Mouse (Mus musculus): ENCODE results near the gene Tmprss7. TPM values are rescaled to one million over a fixed set of nuclear protein-coding genes. Genes with fewer than 3 reads are reported as not detected.
A peak's percentile ranks its signal among the peaks of the same experiment; 100 is the strongest.

The Tmprss7 gene
- total and polyA plus RNA-seq, 3 experiments: not detected

- no peaks in the 10 kb centered on the region for H3K79me2 ChIP-seq (replicated peaks; ENCODE audit: control insufficient read depth, insufficient read depth, low read length)
- H3K4me1 ChIP-seq (ENCODE audit: control insufficient read depth, insufficient read depth, low read length): no peaks in the 10 kb centered on the region
- 78% methylated on average over 9 of the region's 9 CpGs for WGBS
- H3K36me3 ChIP-seq (ENCODE audit: control insufficient read depth, insufficient read depth, low read length): no peaks in the 10 kb centered on the region
- H3K27ac ChIP-seq: no peak overlapping the region
- H3K9ac ChIP-seq (ENCODE audit: low read depth, low read length): no peak overlapping the region
- DNase-seq: no peak
- no peak overlapping the region for H3K4me3 ChIP-seq
- intact Hi-C loops (cut with DNase I): no loop called here
- TF ChIP-seq EP300 (IDR thresholded peaks at IDR 0.05; ENCODE audit: insufficient read depth, low read depth, low read length) (no peak), POLR2A (IDR thresholded peaks at IDR 0.05; ENCODE audit: insufficient read depth, low read depth, low read length) (no peak), CTCF (IDR thresholded peaks at IDR 0.05) (no peak)
- H3K27me3 ChIP-seq (ENCODE audit: control insufficient read depth, insufficient read depth, low read length): no peaks in the 10 kb centered on the region
These were observed 2.1 kb upstream of the Tmprss7 start for GRCm38 (mm10) chr16:45695445-45696160.

- no peak for TF ChIP-seq EP300 (IDR thresholded peaks at IDR 0.05; ENCODE audit: insufficient read depth, low read depth, low read length)
- TF ChIP-seq CTCF (IDR thresholded peaks at IDR 0.05): no peak
- TF ChIP-seq POLR2A (IDR thresholded peaks at IDR 0.05; ENCODE audit: insufficient read depth, low read depth, low read length): no peak
- 64% methylated on average over 3 of the region's 3 CpGs for WGBS
- H3K9ac ChIP-seq (ENCODE audit: low read depth, low read length): no peak overlapping the region
- no peak overlapping the region for H3K27ac ChIP-seq
- DNase-seq: no peak
- H3K27me3 ChIP-seq (ENCODE audit: control insufficient read depth, insufficient read depth, low read length): no peaks in the 10 kb centered on the region
- no peaks in the 10 kb centered on the region for H3K79me2 ChIP-seq (replicated peaks; ENCODE audit: control insufficient read depth, insufficient read depth, low read length)
- no peak overlapping the region for H3K4me3 ChIP-seq
- H3K4me1 ChIP-seq (ENCODE audit: control insufficient read depth, insufficient read depth, low read length): no peaks in the 10 kb centered on the region
- intact Hi-C loops (cut with DNase I): no loop called here
- H3K36me3 ChIP-seq (ENCODE audit: control insufficient read depth, insufficient read depth, low read length): no peaks in the 10 kb centered on the region
These were observed 607 bp downstream of the Tmprss7 start for GRCm38 (mm10) chr16:45692851-45693250.

GRCm38 (mm10) chr16:45690178-45690577 is 3.3 kb downstream of the Tmprss7 start:
- WGBS: 38% methylated on average over 4 of the region's 4 CpGs
- TF ChIP-seq CTCF (IDR thresholded peaks at IDR 0.05) (no peak), POLR2A (IDR thresholded peaks at IDR 0.05; ENCODE audit: insufficient read depth, low read depth, low read length) (no peak), EP300 (IDR thresholded peaks at IDR 0.05; ENCODE audit: insufficient read depth, low read depth, low read length) (no peak)
- no peaks in the 10 kb centered on the region for H3K36me3 ChIP-seq (ENCODE audit: control insufficient read depth, insufficient read depth, low read length)
- H3K27me3 ChIP-seq (ENCODE audit: control insufficient read depth, insufficient read depth, low read length): no peaks in the 10 kb centered on the region
- no peak overlapping the region for H3K27ac ChIP-seq
- intact Hi-C loops (cut with DNase I): no loop called here
- H3K9ac ChIP-seq (ENCODE audit: low read depth, low read length): no peak overlapping the region
- no peak for DNase-seq
- H3K79me2 ChIP-seq (replicated peaks; ENCODE audit: control insufficient read depth, insufficient read depth, low read length): no peaks in the 10 kb centered on the region
- no peak overlapping the region for H3K4me3 ChIP-seq
- no peaks in the 10 kb centered on the region for H3K4me1 ChIP-seq (ENCODE audit: control insufficient read depth, insufficient read depth, low read length)

- WGBS: 79% methylated on average over 3 of the region's 3 CpGs
- no peak overlapping the region for H3K27ac ChIP-seq
- intact Hi-C loops (cut with DNase I): no loop called here
- no peaks in the 10 kb centered on the region for H3K27me3 ChIP-seq (ENCODE audit: control insufficient read depth, insufficient read depth, low read length)
- no peaks in the 10 kb centered on the region for H3K36me3 ChIP-seq (ENCODE audit: control insufficient read depth, insufficient read depth, low read length)
- no peak for TF ChIP-seq CTCF (IDR thresholded peaks at IDR 0.05)
- no peak for TF ChIP-seq EP300 (IDR thresholded peaks at IDR 0.05; ENCODE audit: insufficient read depth, low read depth, low read length)
- TF ChIP-seq POLR2A (IDR thresholded peaks at IDR 0.05; ENCODE audit: insufficient read depth, low read depth, low read length): no peak
- no peak overlapping the region for H3K9ac ChIP-seq (ENCODE audit: low read depth, low read length)
- no peaks in the 10 kb centered on the region for H3K79me2 ChIP-seq (replicated peaks; ENCODE audit: control insufficient read depth, insufficient read depth, low read length)
- DNase-seq: no peak
- no peak overlapping the region for H3K4me3 ChIP-seq
- no peaks in the 10 kb centered on the region for H3K4me1 ChIP-seq (ENCODE audit: control insufficient read depth, insufficient read depth, low read length)
These were observed 6.6 kb downstream of the Tmprss7 start for GRCm38 (mm10) chr16:45686833-45687232.

GRCm38 (mm10) chr16:45685295-45685694 is 8.2 kb downstream of the Tmprss7 start:
- no peak overlapping the region for H3K4me3 ChIP-seq
- no peak overlapping the region for H3K9ac ChIP-seq (ENCODE audit: low read depth, low read length)
- intact Hi-C loops (cut with DNase I): loop anchor here (1.0 to 2.0 kb wide), 2 partner anchors 282 to 337 kb away; no protein-coding TSS in a partner anchor
- no peak overlapping the region for H3K27ac ChIP-seq
- H3K36me3 ChIP-seq (ENCODE audit: control insufficient read depth, insufficient read depth, low read length): no peaks in the 10 kb centered on the region
- no peaks in the 10 kb centered on the region for H3K4me1 ChIP-seq (ENCODE audit: control insufficient read depth, insufficient read depth, low read length)
- TF ChIP-seq POLR2A (IDR thresholded peaks at IDR 0.05; ENCODE audit: insufficient read depth, low read depth, low read length) (no peak), EP300 (IDR thresholded peaks at IDR 0.05; ENCODE audit: insufficient read depth, low read depth, low read length) (no peak), CTCF (IDR thresholded peaks at IDR 0.05) (no peak)
- no peaks in the 10 kb centered on the region for H3K79me2 ChIP-seq (replicated peaks; ENCODE audit: control insufficient read depth, insufficient read depth, low read length)
- WGBS: 70% methylated on average over 3 of the region's 3 CpGs
- H3K27me3 ChIP-seq (ENCODE audit: control insufficient read depth, insufficient read depth, low read length): no peaks in the 10 kb centered on the region
- no peak for DNase-seq

- intact Hi-C loops (cut with DNase I): loop anchor here (1.0 to 2.0 kb wide), 2 partner anchors 282 to 337 kb away; no protein-coding TSS in a partner anchor
- peak; percentile 29 to 66 for DNase-seq
- Histone ChIP-seq H3K79me2 (replicated peaks; ENCODE audit: control insufficient read depth, insufficient read depth, low read length) (no peaks in the 10 kb centered on the region), H3K27ac (no peak overlapping the region), H3K9ac (ENCODE audit: low read depth, low read length) (no peak overlapping the region), H3K4me1 (ENCODE audit: control insufficient read depth, insufficient read depth, low read length) (no peaks in the 10 kb centered on the region), H3K4me3 (no peak overlapping the region), H3K36me3 (ENCODE audit: control insufficient read depth, insufficient read depth, low read length) (no peaks in the 10 kb centered on the region), H3K27me3 (ENCODE audit: control insufficient read depth, insufficient read depth, low read length) (no peaks in the 10 kb centered on the region)
- peak; percentile 97 for TF ChIP-seq CTCF (IDR thresholded peaks at IDR 0.05)
- 0 out of 2 replicates have a peak, but pooled peaks have one; percentile 45 for TF ChIP-seq EP300 (IDR thresholded peaks at IDR 0.05; ENCODE audit: insufficient read depth, low read depth, low read length)
- TF ChIP-seq POLR2A (IDR thresholded peaks at IDR 0.05; ENCODE audit: insufficient read depth, low read depth, low read length): no peak
- WGBS: 12% methylated on average over 8 of the region's 8 CpGs
These were observed 8.6 kb downstream of the Tmprss7 start for GRCm38 (mm10) chr16:45684815-45685214.
